Mouse (Mus musculus): ENCODE results near the gene Ifrd1. TPM values are rescaled to one million over a fixed set of nuclear protein-coding genes. Genes with fewer than 3 reads are reported as not detected.

The Ifrd1 gene
- total RNA-seq, 1 experiment: 116 TPM

DNA sequence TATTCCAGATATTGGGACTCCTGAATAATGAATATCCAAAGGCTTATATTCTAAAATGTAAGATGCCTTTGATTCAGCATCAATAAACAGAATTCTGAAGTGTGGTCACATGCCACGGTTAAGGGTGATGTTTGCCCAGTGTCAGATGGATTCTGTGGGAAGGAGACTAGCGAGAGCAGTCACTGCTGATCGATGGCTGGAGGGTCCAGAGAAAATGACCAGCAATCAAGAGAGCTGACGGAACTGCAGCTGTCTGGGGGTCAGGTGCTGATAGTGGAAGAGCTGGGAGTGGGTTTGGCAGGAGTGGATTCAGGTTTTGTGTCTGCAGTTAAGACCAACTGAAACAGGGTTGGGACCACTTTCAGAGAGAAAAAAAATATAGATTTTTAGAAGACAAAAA lies 5.1 kb downstream of the Ifrd1 start:
- H3K4me1 ChIP-seq (ENCODE audit: control insufficient read depth in 2 of 2, insufficient read depth in 2 of 2, low read length in 2 of 2, poor library complexity in 1 of 2): peaks cover 3 to 7% of the 10 kb centered on the region in 2 experiments; a peak in 3 of 4 replicates
- TF ChIP-seq ZC3H11A (IDR thresholded peaks at IDR 0.05; ENCODE audit: borderline replicate concordance, low read depth, low read length): no peak
- no peak for TF ChIP-seq CHD2 (IDR thresholded peaks at IDR 0.05; ENCODE audit: low read depth, low read length)
- no peak for TF ChIP-seq ZNF384 (IDR thresholded peaks at IDR 0.05; ENCODE audit: low read depth, low read length)
- no peak for TF ChIP-seq HCFC1 (IDR thresholded peaks at IDR 0.05; ENCODE audit: borderline replicate concordance, insufficient read depth, low read length)
- no peak for TF ChIP-seq MAFK (IDR thresholded peaks at IDR 0.05; ENCODE audit: insufficient read depth, low read depth, low read length)
- no peak overlapping the region for H3K4me3 ChIP-seq (ENCODE audit: insufficient read depth in 1 of 2, low read depth in 1 of 2, low read length in 2 of 2, poor library complexity in 1 of 2, severe bottlenecking in 1 of 2)
- no peak overlapping the region for H3K9ac ChIP-seq (ENCODE audit: insufficient read depth, low read depth, low read length, poor library complexity, severe bottlenecking)
- in situ Hi-C loops (cut with MboI; ENCODE audit: low sequenced_read_pairs in 2 of 2, unreplicated experiment in 2 of 2): no loop called here
- H3K9me3 ChIP-seq (ENCODE audit: control insufficient read depth, insufficient read depth, low read depth, low read length): no peaks in the 10 kb centered on the region
- no peaks in the 10 kb centered on the region for H3K36me3 ChIP-seq (ENCODE audit: control insufficient read depth, insufficient read depth, low read length, poor library complexity, severe bottlenecking)
- DNase-seq (ENCODE audit: low read depth, low spot score): no peak
- no peak overlapping the region for H3K27ac ChIP-seq (ENCODE audit: insufficient read depth, low read depth, low read length, poor library complexity, severe bottlenecking)

GRCm38 (mm10) chr12:40239161-40239560 lies 9.1 kb downstream of the Ifrd1 start:
- DNase-seq (ENCODE audit: low read depth, low spot score): no peak
- Histone ChIP-seq H3K9me3 (ENCODE audit: control insufficient read depth, insufficient read depth, low read depth, low read length) (no peaks in the 10 kb centered on the region), H3K9ac (ENCODE audit: insufficient read depth, low read depth, low read length, poor library complexity, severe bottlenecking) (no peak overlapping the region), H3K4me1 (ENCODE audit: control insufficient read depth in 2 of 2, insufficient read depth in 2 of 2, low read length in 2 of 2, poor library complexity in 1 of 2) (peaks cover 0 to 2% of the 10 kb centered on the region in 2 experiments; a peak in 1 of 4 replicates), H3K4me3 (ENCODE audit: insufficient read depth in 1 of 2, low read depth in 1 of 2, low read length in 2 of 2, poor library complexity in 1 of 2, severe bottlenecking in 1 of 2) (no peak overlapping the region), H3K27ac (ENCODE audit: insufficient read depth, low read depth, low read length, poor library complexity, severe bottlenecking) (no peak overlapping the region), H3K36me3 (ENCODE audit: control insufficient read depth, insufficient read depth, low read length, poor library complexity, severe bottlenecking) (no peaks in the 10 kb centered on the region)
- no peak for TF ChIP-seq MAFK (IDR thresholded peaks at IDR 0.05; ENCODE audit: insufficient read depth, low read depth, low read length)
- in situ Hi-C loops (cut with MboI; ENCODE audit: low sequenced_read_pairs in 2 of 2, unreplicated experiment in 2 of 2): no loop called here

DNA sequence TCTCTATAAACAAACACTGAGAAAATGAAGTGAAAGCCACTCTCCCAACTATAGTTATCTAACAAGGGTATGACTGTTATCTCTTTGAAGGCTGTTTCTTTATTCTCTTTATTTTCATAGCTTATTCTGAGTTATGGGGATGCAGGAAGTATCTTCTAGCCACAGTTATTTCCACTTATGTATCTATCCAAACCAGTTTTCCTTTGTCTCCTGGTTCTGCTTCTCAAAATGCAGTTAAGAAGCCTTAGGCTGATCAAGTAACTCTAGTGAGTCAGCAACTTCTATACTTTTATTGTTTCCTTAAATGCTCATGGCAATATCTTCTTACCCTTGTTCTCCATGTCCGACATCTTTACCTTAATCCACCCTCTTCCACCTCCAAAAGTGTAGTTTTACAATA lies 16.1 kb downstream of the Ifrd1 start:
- Histone ChIP-seq H3K4me1 (ENCODE audit: control insufficient read depth in 2 of 2, insufficient read depth in 2 of 2, low read length in 2 of 2, poor library complexity in 1 of 2) (no peaks in the 10 kb centered on the region), H3K4me3 (ENCODE audit: insufficient read depth in 1 of 2, low read depth in 1 of 2, low read length in 2 of 2, poor library complexity in 1 of 2, severe bottlenecking in 1 of 2) (no peak overlapping the region), H3K9me3 (ENCODE audit: control insufficient read depth, insufficient read depth, low read depth, low read length) (no peaks in the 10 kb centered on the region), H3K27ac (ENCODE audit: insufficient read depth, low read depth, low read length, poor library complexity, severe bottlenecking) (no peak overlapping the region), H3K9ac (ENCODE audit: insufficient read depth, low read depth, low read length, poor library complexity, severe bottlenecking) (no peak overlapping the region), H3K36me3 (ENCODE audit: control insufficient read depth, insufficient read depth, low read length, poor library complexity, severe bottlenecking) (no peaks in the 10 kb centered on the region)
- no peak for TF ChIP-seq ZC3H11A (IDR thresholded peaks at IDR 0.05; ENCODE audit: borderline replicate concordance, low read depth, low read length)
- TF ChIP-seq HCFC1 (IDR thresholded peaks at IDR 0.05; ENCODE audit: borderline replicate concordance, insufficient read depth, low read length): no peak
- TF ChIP-seq ZNF384 (IDR thresholded peaks at IDR 0.05; ENCODE audit: low read depth, low read length): no peak
- TF ChIP-seq MAFK (IDR thresholded peaks at IDR 0.05; ENCODE audit: insufficient read depth, low read depth, low read length): no peak
- TF ChIP-seq CHD2 (IDR thresholded peaks at IDR 0.05; ENCODE audit: low read depth, low read length): no peak
- in situ Hi-C loops (cut with MboI; ENCODE audit: low sequenced_read_pairs in 2 of 2, unreplicated experiment in 2 of 2): no loop called here
- DNase-seq (ENCODE audit: low read depth, low spot score): no peak

DNA sequence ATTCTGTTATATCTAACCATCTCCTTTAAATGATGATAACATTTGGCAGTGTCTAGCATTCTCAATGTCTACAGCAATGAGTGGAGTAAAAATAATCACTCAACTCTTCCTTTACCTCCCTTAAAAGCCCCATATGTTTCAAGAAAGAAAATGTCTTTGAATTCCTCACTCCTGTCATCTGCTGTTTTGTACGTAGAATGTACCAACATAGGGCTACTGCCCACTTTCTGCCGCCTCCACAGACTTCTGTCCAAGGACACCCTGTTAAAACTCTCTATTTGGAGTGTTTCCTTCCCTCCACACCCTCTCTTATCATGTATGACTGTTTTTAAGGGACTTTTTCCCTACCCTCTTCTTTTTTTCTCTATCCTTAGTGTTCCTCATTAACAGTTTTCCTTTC lies 16.7 kb downstream of the Ifrd1 start:
- in situ Hi-C loops (cut with MboI; ENCODE audit: low sequenced_read_pairs in 2 of 2, unreplicated experiment in 2 of 2): no loop called here
- no peak overlapping the region for H3K4me3 ChIP-seq (ENCODE audit: insufficient read depth in 1 of 2, low read depth in 1 of 2, low read length in 2 of 2, poor library complexity in 1 of 2, severe bottlenecking in 1 of 2)
- no peaks in the 10 kb centered on the region for H3K36me3 ChIP-seq (ENCODE audit: control insufficient read depth, insufficient read depth, low read length, poor library complexity, severe bottlenecking)
- no peaks in the 10 kb centered on the region for H3K9me3 ChIP-seq (ENCODE audit: control insufficient read depth, insufficient read depth, low read depth, low read length)
- DNase-seq (ENCODE audit: low read depth, low spot score): no peak
- no peak for TF ChIP-seq ZC3H11A (IDR thresholded peaks at IDR 0.05; ENCODE audit: borderline replicate concordance, low read depth, low read length)
- TF ChIP-seq CHD2 (IDR thresholded peaks at IDR 0.05; ENCODE audit: low read depth, low read length): no peak
- TF ChIP-seq ZNF384 (IDR thresholded peaks at IDR 0.05; ENCODE audit: low read depth, low read length): no peak
- no peak for TF ChIP-seq MAFK (IDR thresholded peaks at IDR 0.05; ENCODE audit: insufficient read depth, low read depth, low read length)
- no peak for TF ChIP-seq HCFC1 (IDR thresholded peaks at IDR 0.05; ENCODE audit: borderline replicate concordance, insufficient read depth, low read length)
- no peaks in the 10 kb centered on the region for H3K4me1 ChIP-seq (ENCODE audit: control insufficient read depth in 2 of 2, insufficient read depth in 2 of 2, low read length in 2 of 2, poor library complexity in 1 of 2)
- H3K9ac ChIP-seq (ENCODE audit: insufficient read depth, low read depth, low read length, poor library complexity, severe bottlenecking): no peak overlapping the region
- no peak overlapping the region for H3K27ac ChIP-seq (ENCODE audit: insufficient read depth, low read depth, low read length, poor library complexity, severe bottlenecking)

All from ES-E14 (cell line).